Mouse (Mus musculus) cerebellum, postnatal 4 days (tissue): ENCODE data around the gene Fbxw9.

ENCODE experiments used
- DNase-seq, 2 experiments: peaks; one replicate each; pipeline ENCODE4 v3.0.0; 2022; ENCODE audit warnings: low spot score in 2 of 2, mixed read lengths in 1 of 2

Fbxw9 gene

DNA sequence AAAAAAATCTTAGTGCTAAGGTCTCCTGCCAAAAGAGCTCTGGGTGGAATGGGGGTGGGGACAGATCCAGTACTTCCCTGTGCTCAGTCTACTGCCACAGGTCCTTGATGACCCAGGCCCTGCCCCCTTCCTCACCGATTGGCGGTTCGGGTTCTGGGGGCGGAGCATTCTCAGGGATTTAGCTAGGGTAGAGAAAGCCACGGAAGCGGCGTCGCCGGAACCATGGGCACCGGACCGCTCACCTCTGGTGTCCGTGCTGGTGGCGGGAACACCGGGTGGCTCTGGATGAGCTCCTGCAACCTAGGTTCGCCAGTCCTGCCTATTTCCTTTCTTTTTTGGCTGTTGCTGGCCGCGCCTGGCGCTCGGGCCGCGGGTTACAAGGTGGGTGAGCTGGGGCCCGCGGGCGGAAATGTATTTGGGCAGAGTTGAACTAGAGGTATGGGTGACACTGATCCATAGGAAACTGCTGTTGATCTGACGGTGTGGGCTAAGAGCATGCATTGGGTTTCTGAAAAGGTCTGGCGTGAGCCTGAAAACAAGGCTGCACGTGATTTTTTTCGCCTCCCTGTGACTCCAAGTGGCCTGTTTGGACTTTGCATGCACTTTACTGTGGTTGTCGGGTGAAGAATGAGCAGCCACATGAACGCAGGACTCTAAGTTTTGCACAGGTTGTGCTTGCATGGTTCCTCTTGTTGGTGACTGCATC is 23.4 kb downstream of the Fbxw9 start, which contains the start of gene Man2b1:
TSS of gene Man2b1 (plus strand) at position 163 of the 706 bp plus-strand sequence.
- peak; percentile 60 to 69 for DNase-seq

GRCm38 (mm10) chr8:85084633-85085032 is 24.8 kb downstream of the Fbxw9 start:
- DNase-seq = no peak

GRCm38 (mm10) chr8:85086238-85086637 is 26.4 kb downstream of the Fbxw9 start:
- DNase-seq = no peak

DNA sequence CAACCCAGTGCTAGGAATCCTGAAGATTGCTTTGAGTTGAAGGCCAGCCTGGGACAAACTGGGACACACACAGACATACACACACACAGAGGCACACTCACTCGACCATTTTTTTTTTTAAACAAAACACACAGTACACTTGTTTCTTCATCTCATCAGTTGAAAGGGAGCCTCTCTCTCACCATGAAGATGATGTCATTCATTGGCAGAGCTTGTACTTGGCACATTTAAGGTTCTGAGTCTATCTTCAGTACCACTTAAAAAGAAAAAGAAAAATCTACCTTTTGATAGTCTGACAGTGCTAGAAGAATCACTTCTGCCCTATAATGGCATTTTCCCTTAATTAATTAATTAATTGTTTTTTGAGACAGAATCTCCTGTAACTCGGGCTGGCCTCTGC is 28.9 kb downstream of the Fbxw9 start:
- no peak for DNase-seq

- no peak for DNase-seq
Measured at GRCm38 (mm10) chr8:85090856-85091255, 31.0 kb downstream of the Fbxw9 start.

DNA sequence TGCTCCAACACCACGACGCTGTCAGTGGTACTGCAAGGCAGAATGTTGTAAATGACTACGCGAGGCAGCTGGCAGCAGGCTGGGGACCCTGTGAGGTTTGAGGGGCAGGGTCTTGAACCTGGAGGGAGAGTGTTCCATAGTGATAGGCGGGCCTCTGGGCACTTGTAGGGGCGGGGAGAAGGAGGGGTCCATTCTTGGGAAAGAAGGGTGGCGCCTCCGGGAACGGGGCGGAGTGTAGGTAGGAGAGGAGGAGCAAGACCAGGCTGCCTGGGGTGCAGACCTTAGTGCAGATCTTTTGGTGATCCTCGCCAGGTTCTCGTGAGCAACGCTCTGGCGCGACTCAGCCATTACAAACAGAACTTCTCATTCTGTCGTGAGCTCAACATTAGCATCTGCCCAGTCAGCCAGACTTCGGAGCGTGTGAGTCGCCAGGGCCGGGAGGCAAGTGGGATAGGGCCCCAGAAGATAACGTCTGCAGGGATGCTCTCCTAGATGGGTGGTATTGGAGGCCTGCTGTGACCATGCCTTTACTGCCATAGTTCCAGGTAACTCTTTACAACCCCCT is 31.8 kb downstream of the Fbxw9 start:
- DNase-seq = no peak

GRCm38 (mm10) chr8:85095051-85095450 is 35.2 kb downstream of the Fbxw9 start:
- no peak for DNase-seq

DNA sequence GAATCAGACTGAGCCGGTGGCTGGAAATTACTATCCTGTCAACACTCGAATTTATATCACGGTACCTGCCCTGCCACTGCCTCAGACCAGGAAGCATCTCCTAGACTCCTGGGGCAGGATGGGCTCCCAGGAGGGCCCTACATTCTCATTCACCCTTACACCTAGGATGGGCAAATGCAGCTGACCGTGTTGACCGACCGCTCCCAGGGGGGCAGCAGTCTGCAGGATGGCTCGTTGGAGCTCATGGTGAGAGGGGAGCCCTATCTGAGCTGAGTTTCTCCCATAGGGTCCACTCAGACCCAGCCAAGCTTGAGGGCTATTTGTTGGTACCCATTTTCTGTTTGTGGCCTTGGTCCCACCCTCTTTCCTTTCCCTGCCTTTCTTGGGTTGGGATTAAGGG is 35.7 kb downstream of the Fbxw9 start:
- DNase-seq = no peak

- no peak for DNase-seq
Measured at GRCm38 (mm10) chr8:85096196-85096595, 36.3 kb downstream of the Fbxw9 start.

DNA sequence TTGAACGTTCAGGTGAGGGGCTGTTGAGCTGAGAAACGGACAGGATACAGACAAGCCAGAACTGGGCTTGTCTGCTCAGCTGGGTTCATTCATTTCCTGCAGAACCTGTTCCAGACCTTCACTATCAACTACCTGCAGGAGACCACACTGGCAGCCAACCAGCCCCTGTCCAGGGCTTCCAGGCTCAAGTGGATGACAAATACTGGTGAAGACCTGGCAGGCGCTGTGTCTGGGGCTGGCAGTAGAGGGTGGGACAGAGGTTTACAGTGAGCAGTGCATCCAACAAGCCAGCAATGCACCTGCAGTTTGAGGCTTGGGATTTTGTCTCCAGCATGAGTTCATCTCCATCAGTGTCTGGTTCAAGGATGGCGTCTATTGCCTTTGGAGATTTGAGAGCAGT is 37.0 kb downstream of the Fbxw9 start:
- no peak for DNase-seq

- no peak for DNase-seq
Measured at GRCm38 (mm10) chr8:85100076-85100665, 40.3 kb downstream of the Fbxw9 start.

DNA sequence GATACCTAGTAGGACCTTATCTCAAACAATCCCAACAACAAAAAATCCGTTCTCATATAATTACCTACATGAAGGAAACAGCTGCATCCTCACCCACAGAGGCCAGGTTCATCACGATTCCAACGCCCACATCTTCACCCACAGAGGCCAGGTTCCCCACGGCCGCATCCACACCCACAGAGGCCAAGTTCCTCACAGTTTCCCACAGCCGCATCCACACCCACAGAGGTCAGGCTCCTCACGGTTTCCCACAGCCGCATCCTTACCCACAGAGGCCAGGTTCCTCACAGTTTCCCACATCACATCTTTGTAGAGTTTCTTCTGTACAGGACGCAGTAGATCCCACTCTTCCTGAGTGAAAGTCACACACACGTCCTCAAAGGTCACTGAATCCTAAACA is 53.4 kb downstream of the Fbxw9 start:
- DNase-seq = no peak

DNA sequence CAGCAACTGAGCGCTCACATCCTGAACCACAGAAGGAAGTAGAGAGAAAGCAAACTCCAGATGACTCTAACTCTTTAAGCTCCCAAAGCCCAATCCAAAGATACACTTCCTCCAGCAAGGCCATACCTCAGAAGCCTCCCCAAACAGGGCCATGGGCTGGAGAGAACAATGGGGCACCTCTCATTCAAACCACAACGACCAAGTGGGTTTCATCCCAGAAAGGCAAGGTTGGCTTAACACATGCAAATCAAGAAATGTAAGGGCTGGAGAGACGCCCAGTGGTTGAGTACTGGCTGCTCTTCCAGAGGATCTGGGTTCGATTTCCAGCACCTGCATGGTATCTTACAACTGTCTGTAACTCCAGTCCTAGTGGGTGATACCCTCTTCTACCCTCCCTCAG is 55.6 kb downstream of the Fbxw9 start:
- no peak for DNase-seq
